In the genomic region with DNA sequence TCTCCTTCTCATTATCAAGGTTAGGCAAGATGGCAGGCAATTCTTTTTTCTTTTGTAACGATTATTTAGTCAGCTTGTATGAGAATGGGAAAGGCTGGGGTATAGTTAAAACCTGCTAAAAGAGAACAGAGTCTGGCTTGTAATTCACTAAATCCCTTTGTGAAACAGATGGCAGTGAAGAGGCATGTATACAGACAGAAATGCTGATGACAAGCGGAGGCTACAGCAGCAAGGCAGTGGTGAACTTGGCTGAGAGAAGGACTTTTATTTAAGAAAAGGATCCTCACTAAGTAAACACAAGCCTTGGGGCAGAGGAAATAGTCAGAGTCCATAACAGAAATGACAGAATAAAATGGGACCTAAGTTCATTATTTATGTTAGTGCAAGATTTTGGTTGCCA, we compare ENCODE assay signal across 17 mouse cellular contexts.
"Had no signal": no experiment of that assay in that cellular context is flagged by ENCODE, and none has a peak within 500 bp of the region (broad histone marks: within the 10 kb centered on the region; RNA-seq: fewer than 3 reads in every experiment).

No protein-coding gene starts in this region.

- H3K36me3 ChIP-seq: liver, embryonic 13.5 days; midbrain, embryonic 12.5 days; neural tube, embryonic 13.5 days; stomach, embryonic 15.5 days had no signal

- DNase-seq: kidney, postnatal 25 days; layer of hippocampus, postnatal 36 days; liver, embryonic 13.5 days; lung, adult 2 months; lung, postnatal 14 days; lung, postnatal 4 days; retina, postnatal 1 day; right cerebral cortex, postnatal 25 days; spleen, adult 18-20 months; thymus, postnatal 25 days had no signal

- H3K4me3 ChIP-seq: left cerebral cortex, adult 2 months; liver, embryonic 13.5 days; midbrain, embryonic 12.5 days; myocyte; neural tube, embryonic 13.5 days; stomach, embryonic 15.5 days had no signal

- H3K9ac ChIP-seq: liver, embryonic 13.5 days; midbrain, embryonic 12.5 days; neural tube, embryonic 13.5 days; stomach, embryonic 15.5 days had no signal

- H3K27ac ChIP-seq: kidney, postnatal 0 days; left cerebral cortex, adult 2 months; liver, embryonic 13.5 days; midbrain, embryonic 12.5 days; neural tube, embryonic 13.5 days; stomach, embryonic 15.5 days had no signal

- ATAC-seq: midbrain, embryonic 16.5 days had no signal

- H3K4me2 ChIP-seq: liver, embryonic 13.5 days; midbrain, embryonic 12.5 days; neural tube, embryonic 13.5 days; stomach, embryonic 15.5 days had no signal

- H3K27me3 ChIP-seq: liver, embryonic 13.5 days; midbrain, embryonic 12.5 days; neural tube, embryonic 13.5 days; stomach, embryonic 15.5 days had no signal

- H3K9me3 ChIP-seq: liver, embryonic 13.5 days; midbrain, embryonic 12.5 days; neural tube, embryonic 13.5 days; stomach, embryonic 15.5 days had no signal

- H3K4me1 ChIP-seq: liver, embryonic 13.5 days; midbrain, embryonic 12.5 days; neural tube, embryonic 13.5 days; stomach, embryonic 15.5 days had no signal
